Mouse (Mus musculus): ENCODE results near the gene Zfp536. TPM values are rescaled to one million over a fixed set of nuclear protein-coding genes. Genes with fewer than 3 reads are reported as not detected.
A peak's percentile ranks its signal among the peaks of the same experiment; 100 is the strongest.

Gene Zfp536
- polyA plus RNA-seq, 2 experiments from 2014 or later: 0.42 TPM; not detected in 1

DNA sequence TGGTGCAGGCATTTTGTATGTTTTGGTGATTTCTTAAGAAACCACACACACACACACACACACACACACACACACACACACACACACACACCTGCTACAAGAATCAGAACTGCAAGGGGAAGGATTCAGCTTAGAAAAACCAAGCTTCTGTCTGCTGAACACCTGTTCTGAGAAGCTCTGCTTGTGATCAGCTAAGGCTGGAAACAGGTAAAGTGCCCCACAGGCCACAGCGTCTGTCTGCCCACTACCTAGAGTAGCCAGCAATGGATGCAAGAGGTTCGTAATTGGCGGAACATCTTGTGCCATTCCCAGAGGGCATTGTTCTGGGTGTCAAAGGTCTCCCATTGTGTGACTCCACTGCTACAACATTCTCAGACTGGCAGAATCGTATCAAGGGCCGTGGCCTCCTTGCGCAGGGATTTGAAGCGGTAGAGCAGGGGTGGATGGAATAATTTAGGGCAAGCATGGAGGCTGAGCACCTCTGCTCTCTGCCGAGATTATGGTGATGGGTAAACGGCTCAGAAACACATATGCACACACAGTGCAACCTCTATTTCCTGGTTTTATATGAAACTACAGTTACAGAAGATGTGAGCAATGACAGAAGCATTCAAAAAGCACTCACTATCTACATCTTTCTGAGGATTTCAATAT, 170.4 kb downstream of the Zfp536 start:
- no peak for ATAC-seq

GRCm38 (mm10) chr7:37600318-37600717, 173.1 kb downstream of the Zfp536 start:
- no peak for ATAC-seq

DNA sequence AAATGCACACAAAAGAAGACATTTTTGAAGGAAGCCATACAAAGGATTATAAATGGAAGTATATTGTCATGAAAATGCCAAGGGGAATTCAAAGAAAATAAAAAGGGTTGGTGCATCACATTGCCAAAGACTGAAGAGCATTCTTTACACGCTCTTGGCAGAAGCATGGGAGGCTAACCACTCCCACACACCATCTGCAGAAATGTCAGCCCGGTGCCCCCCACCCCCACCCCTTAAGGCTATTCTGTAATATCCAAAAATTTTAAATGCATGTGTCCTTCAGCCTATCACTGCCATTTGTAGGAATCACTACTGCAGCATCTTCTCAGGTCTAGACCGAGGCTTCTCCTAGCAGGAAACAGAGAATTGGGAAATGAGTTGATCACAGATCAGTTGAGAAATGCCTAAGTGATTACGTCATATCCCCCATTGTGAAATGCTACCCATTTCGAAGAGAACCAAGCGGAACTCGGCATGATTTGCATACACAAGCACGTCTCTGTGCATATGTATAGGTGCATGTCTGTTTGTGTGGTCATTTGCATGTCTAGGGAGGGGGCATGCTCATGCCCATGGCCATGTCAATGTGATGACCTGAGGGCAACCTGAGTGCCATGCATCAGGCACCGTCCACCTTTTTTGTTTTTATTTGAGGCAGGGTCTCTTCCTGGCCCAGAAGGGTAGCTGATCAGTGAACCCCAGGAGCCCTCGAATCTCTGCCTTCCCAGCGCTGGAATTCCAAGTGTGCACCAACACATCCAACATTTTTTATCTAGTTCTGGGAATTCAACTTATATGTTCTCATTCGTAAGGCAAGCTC, 179.0 kb downstream of the Zfp536 start:
- ATAC-seq: no peak

DNA sequence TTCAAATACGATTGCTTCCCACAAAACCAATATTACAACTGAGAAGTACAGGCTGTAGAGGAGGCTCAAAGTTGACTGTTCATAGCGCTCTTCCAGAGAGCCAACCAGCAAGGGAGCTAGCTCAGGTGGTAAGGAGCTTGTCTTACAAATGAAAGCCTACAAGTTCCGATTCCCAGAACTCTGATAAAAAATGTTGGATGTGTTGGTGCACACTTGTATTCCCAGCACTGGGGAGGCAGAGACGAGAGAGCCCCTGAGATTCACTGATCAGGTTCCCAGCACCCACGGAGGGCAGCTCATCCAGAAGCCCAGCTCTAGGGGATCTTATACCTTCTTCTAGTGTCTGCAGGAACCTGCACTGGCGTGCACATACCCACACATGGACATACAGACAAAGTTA, 179.9 kb downstream of the Zfp536 start:
- ATAC-seq: no peak

DNA sequence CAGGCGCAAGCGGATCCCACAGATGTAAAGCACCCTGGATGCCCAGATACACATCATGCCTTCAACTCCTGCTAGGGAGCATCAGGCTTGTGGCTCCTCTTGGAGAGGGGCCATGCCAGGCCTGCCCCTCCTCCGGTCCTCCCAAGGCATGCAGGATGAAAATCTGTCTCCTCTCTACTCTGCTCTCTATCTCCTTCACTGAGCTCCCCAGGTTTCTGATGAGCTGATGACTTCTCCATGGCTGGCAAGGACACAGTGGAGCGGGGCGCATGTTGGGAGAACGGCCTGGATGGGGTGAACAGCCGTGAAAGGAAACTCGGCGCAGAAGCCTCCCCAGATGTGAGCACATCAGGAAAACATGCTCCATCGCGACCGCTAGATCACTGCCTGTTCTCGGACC, 186.7 kb downstream of the Zfp536 start:
- no peak for ATAC-seq

GRCm38 (mm10) chr7:37581262-37581661, 192.2 kb downstream of the Zfp536 start:
- ATAC-seq: no peak

GRCm38 (mm10) chr7:37580554-37580953, 192.9 kb downstream of the Zfp536 start:
- no peak for ATAC-seq

DNA sequence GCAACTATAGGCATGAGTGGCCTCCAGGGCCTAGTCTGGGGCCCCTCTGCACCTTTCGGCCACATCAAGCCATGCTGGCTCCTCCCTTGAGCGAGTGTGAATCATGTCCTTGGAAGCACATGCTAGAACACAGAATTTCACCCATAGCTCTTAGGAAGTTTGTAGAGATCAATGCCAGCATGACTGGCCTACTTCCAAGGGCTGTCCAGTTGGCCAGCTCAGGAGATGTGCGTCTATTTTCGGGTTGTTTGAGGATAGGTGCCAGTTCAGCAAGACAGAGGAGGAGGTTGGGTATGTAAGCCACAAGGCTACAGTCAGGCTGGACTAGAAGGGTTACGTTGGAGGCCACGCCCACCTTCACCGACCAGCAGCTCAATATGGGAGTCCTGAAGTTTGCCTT, 201.4 kb downstream of the Zfp536 start:
- no peak for ATAC-seq

- ATAC-seq: peak; percentile 43
Observed at GRCm38 (mm10) chr7:37568811-37569500, 204.5 kb downstream of the Zfp536 start.

DNA sequence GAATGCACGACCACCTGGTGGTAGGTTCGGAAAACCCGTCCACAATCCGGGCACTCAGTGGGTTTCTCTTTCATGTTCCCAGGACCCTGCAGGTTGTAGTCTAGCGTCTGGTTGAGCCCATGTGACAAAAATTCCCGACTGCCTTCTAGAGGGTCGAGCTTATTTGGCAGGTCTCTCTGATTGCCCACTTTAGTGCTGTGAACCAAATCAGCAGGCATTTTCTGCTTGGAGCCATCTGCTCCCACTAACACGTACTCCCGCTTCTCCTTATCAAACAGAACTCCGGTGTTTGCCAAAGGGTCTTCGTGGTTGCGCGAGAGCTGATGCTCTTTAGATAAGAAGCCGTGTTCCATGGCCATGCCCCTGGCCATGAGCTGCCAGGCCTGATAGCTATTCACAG, 205.4 kb downstream of the Zfp536 start:
- no peak for ATAC-seq

DNA sequence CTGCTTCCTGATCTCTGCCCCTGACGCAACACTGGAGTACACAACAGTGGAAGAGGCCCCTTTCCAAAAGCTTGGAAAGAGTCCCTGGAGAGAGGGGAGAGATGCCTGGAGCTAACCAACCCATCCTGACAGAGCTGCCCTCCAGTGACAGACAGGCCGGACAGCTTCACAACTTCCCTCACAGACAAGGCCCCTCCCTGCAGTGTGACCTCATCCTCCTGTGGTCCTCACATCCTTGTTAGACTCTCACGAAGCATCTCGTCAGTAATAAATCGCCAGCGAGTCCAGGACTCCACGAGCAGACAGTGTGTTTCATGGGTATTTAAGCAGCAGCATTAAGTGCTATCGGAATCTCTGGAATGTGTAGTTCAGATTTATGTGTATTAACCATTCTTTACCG, 207.4 kb downstream of the Zfp536 start:
- ATAC-seq: no peak

DNA sequence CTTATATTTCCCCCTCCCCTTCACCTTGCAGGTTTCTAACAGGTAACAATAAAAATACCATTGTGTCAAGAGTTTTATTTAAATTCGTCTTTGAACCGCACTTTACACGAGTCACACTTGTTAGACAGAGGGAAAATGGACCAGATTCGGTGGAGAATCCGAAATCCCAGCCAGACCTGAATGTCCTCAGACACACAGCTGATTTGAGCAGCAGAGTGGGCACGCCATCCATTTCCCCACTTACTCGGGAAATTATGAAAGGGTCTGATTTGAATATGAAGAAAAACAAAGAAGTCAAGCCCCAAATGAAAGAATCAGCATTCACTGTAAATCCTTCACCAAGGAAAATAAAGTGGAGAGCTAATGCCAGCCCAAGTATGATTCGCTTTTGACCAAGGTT, 208.1 kb downstream of the Zfp536 start:
- ATAC-seq: no peak

DNA sequence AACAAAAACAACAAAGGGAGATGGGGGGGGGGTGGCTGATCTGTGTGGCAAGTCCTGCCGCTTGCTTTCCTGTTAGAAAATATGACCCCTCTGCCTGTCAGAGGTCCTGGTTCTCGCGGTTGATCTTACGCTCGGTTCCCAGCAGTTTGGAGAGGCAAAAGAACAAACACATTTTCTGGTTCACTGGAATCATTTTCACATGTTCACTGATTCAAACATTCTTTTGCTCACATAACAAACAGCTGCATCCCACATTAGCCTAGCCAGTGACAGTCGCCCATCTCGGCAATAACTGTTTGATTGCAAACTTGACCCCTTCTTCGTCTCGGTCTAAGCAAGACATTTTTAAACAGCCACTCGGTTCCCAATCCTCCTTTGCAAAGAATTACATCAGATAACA, 208.8 kb downstream of the Zfp536 start:
- ATAC-seq: no peak

DNA sequence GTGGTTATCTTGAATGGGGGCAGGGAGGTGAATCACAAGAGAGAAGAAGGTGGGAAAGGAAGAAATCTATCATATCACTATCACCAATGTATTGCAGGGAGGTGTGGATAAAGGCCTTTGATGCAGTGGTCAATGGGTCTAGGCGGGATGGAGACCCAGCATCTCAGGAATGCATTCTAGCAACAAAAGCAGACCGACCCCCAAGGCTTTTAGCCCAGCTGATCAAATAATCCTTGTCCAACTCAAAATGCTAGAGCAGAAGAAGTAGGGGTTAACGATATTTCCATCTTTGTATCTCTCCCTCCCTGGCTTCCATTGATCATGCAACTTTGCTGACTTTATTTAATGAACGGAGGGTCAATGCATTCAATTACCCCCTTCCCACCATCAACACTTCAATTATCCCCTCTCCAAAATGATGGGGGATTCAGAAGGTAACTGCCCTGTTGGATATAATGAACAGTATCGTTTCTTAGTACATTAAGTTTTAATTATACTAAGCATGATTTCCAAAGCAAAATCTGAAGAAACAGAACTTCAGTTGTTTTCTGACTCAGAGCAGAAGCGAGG, 209.5 kb downstream of the Zfp536 start:
- no peak for ATAC-seq

GRCm38 (mm10) chr7:37563171-37563574, 210.3 kb downstream of the Zfp536 start:
- ATAC-seq: peak; percentile 29

- no peak for ATAC-seq
Observed at GRCm38 (mm10) chr7:37562505-37562904, 210.9 kb downstream of the Zfp536 start.

DNA sequence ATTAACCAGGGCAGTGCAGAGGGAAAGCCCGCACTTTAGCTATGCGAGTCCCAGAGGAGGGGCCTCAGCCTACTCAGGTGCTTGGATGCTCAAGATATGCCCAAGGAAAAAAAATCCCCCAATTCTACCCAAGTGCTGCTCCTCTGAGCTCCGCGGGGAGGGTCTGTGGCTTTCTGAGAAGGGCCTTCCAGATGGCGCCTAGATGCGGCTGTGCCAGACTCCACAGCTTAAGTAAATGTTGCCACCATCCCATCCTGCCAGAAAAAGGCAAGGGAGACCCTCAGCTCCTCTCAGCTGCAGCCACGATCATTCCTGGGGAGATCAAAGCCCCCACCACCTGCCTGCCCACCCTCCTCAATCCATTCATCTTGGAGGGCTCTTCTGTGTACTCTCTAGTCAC, 212.9 kb downstream of the Zfp536 start:
- ATAC-seq: no peak

DNA sequence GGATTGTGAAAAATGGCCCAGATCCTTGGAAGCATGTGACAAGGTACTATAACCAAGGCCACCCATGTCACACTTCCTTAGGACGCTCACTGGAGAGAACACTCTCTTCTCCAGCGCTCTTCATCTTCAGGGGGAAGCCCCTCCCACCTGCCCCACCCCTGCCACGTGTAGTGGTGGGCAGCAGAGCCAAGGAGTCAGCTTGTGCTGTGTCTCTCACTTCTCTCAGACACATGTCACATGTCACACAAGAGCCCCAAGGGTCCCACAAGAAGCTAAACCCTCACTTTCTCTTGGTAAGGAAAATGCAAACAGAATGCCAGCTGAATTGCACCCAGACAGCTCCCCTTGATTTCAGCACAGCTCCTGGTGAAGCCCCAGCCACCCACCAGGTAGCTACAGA, 213.6 kb downstream of the Zfp536 start:
- ATAC-seq: no peak

DNA sequence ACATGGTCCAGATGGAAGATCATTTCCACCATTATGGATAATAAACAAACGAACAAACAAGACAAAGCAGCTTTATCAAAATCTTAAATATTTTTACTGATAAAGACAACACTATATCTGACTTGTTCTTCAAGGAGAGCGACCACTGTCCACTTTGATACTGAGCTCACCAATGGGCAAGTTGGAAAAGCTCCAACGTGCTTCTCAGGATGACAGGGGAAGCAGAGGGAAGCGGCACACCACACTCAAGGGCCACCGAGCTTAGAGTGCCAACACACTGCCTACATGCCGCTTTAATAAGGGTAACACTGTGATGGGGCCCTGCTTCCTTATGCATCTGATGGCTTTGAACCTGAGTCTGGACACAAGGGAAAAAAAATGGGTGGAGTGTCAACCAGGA, 214.1 kb downstream of the Zfp536 start:
- ATAC-seq: no peak

DNA sequence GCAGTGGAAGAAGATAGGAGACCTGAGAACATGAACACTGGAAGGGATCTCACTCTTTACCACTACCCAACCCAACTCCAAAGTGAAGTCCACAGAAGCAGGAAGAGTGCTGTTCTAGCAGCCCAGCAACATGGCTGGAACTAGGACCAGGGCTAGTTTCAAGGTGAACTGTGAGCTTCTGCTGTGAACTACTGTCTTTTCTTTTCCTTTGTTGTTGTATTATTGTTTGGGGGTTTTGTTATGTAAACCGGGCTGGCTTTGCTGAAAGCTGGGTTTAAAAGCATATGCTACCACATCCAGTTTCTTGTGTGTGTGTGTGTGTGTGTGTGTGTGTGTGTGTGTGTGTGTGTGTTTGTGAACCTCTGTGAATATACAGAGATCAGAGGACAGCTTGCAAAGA, 216.6 kb downstream of the Zfp536 start:
- no peak for ATAC-seq

DNA sequence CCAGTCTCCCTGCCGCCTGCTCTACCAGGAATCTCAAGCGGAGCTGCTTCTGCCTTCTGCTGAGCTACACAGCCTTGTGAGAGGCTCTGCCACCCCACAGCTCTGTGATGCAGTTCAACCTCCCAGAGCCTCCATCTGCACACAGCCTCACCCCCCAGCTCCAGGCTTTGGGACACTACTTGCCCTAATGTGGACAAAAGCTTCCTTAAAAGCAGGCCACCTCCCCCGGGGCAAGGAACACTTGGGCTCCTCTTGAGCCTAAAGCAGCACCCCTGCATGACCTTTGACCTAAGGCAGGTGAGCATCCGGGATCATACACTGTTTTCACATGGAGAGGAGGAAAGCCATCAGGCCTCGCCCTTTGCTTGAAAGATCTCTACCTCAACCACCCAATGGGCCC, 219.0 kb downstream of the Zfp536 start:
- no peak for ATAC-seq

DNA sequence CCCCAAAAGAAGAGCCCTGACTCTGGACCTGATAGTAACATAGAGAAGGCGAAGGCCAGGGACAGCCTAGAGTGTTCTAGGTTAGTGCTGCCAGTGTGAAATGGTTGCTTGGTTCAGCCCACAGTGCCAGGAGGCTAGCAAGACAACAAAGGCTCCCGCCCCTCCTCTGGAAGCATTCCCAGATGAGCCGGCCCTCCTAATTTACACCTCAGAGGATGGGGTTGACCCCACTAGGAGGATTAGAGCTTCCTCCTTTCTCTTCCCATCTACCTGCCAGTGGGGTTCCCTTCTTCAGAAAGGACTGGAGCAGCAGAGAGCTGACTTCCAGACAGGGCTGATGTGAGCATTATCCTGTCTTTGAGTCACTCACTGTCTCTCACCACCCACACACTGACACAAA, 219.8 kb downstream of the Zfp536 start:
- ATAC-seq: no peak

- no peak for ATAC-seq
Observed at GRCm38 (mm10) chr7:37552384-37552783, 221.1 kb downstream of the Zfp536 start.

Measured in CD4-positive, CD25-positive, alpha-beta regulatory T cell, adult 4 months (primary cell).